Mouse (Mus musculus): Measurements from ENCODE around the gene Apba2. TPM values are rescaled to one million over a fixed set of nuclear protein-coding genes. Genes with fewer than 3 reads are reported as not detected.

The Apba2 gene
- polyA plus RNA-seq (2016; fragmentation: Nextera tagmentation; extraction: Ambion mirVana), result 101 and 106 TPM in 2 replicates

DNA sequence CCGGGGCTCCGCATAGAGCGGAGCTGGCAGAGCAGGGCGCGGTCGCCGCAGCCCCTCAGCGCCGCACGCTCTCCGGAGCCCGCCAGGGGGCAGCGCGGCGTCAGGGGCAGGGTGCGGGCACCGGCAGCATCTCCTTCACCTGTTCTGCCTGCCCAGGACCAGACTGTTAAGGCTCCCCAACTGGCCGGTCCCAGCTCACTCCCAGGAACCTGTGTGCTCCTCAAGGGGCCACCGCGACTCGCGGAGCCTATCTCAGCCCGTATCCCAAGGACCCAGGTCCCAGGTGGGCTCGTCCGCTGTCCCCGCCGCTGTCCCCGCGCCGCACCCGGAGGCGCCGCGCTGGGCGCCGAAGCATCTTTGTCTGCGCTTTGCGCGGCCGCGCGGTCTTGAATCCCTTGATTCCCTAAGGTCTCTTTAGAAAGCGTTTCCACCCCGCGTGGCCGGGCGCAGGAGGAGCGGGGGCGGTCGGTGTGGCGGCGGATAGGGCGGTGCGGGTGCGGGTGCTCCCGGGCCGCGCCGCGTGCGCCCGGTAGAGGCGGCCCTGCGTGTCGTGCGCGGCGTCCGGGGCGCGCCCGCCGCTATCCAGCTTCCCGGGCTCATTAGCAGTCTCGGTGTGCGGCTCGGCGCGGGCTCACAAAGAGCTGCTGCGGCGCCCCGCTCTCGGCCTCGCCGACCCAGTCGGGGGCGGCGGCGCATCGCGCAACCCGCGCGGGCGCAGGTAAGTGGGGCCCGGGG, at the start of gene Apba2:
Gene Apba2, plus strand, starts transcription at position 171 of the 735 bp plus-strand sequence.
- WGBS, result under 1% methylated on average over 95 of the region's 96 CpGs
- peak within 1 kb of the TSS; percentile 96 for H3K9ac ChIP-seq
- H3K27me3 ChIP-seq, result peaks cover 15% of the 10 kb centered on the region
- peak; percentile 89 for ATAC-seq (ENCODE audit: low FRiP score)
- H3K4me3 ChIP-seq (replicated peaks), result peak within 1 kb of the TSS; percentile 85
- H3K4me2 ChIP-seq, result peak within 1 kb of the TSS; percentile 73
- H3K4me1 ChIP-seq, result peaks cover 32% of the 10 kb centered on the region
- H3K36me3 ChIP-seq (replicated peaks), result no peaks in the 10 kb centered on the region
- H3K27ac ChIP-seq, result peak within 1 kb of the TSS; percentile 94
- H3K9me3 ChIP-seq, result no peaks in the 10 kb centered on the region

- Histone ChIP-seq H3K9ac (no peak overlapping the region), H3K4me3 (replicated peaks) (no peak overlapping the region), H3K27me3 (no peaks in the 10 kb centered on the region), H3K27ac (peak overlapping the region; percentile 33; the same call in 1 of the 2 replicates), H3K4me2 (no peak overlapping the region), H3K9me3 (no peaks in the 10 kb centered on the region), H3K36me3 (replicated peaks) (no peaks in the 10 kb centered on the region), H3K4me1 (0 out of 2 replicates have a peak, but pooled peaks cover 3% of the 10 kb centered on the region)
- ATAC-seq (ENCODE audit: low FRiP score), result peak; percentile 37; the same call in 1 of the 2 replicates
- 77% methylated on average over 5 of the region's 5 CpGs for WGBS
Measured at GRCm38 (mm10) chr7:64451861-64452382, 49.6 kb upstream of the Apba2 start.

DNA sequence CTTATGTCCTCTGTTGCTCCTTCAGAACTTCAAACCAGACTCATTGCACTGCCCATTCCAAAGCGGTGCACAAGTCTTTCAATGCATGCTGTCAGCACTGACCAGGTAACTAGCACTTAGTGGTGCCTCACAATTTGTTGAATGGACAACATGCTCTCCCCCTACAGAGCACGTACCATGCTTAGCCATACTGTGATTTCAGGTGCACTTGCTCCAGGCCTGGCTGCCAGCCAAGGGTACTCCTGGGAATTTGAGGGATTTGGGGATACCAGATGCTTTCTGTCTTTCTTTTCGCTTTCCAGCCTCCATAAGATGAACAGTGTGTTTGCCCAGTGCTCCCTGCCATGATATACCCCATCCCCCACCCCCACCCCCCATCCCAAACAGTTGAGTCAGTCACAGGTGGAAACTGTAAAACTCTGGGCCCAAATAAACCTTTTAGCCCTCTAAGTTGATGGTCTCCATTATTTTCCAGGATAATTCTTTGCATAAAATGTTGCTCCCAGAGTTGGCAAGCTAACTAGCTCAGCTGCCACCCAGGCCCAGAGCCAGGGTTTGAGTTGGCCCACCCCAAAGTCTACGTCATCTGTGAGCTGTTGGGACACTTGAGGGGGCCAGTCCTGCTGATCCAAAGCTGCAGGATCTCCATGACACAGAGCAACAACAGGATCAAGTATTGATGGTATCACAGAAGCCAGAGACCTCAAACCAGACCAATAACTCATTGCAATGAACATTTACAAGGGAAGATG, 48.9 kb upstream of the Apba2 start:
- Histone ChIP-seq H3K4me2 (no peak overlapping the region), H3K4me3 (replicated peaks) (no peak overlapping the region), H3K9ac (no peak overlapping the region), H3K4me1 (0 out of 2 replicates have a peak, but pooled peaks cover 3% of the 10 kb centered on the region), H3K27me3 (no peaks in the 10 kb centered on the region), H3K27ac (no peak overlapping the region), H3K9me3 (no peaks in the 10 kb centered on the region), H3K36me3 (replicated peaks) (no peaks in the 10 kb centered on the region)
- WGBS, result 91% methylated on average over 4 of the region's 4 CpGs
- ATAC-seq (ENCODE audit: low FRiP score), result no peak

DNA sequence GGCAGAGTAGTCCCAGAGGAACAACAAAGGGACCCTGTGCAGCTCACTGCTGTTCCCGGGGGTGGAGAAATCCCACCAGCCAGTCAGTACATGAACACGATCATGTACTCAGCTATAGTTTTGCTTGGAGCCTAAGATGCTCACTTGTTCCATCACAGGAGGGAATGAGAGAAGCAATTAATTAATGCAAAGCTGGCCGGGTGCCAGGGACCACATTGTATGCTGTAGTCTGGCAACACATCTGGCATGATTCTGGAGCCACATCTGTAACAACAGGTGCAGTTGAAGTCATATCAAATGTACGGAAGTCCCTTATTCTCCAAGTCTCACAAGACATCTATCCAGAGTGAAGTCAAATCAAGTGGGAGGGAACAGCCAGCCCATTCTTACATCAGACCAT, 45.3 kb upstream of the Apba2 start:
- 90% methylated on average over 4 of the region's 4 CpGs for WGBS
- ATAC-seq (ENCODE audit: low FRiP score), result no peak
- no peak overlapping the region for H3K4me2 ChIP-seq

DNA sequence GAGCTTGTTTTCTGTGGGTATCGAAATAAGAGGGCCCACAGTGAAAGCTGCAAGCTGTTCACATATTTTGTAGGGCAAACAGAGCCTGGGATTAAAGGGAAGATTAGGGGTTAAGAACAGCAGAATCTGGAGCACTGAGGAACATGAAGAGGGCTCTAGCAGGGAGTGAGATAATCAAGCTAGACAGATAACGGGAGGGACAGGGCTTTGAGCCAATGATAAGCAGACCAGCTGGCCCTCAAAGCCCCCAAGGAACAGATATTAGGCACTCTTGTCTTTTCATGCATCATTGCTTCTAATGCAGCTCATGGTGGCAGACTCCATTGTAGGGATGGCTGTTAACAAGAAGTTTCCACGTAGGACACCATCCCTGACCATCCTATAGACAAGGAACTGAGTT, 44.8 kb upstream of the Apba2 start:
- no peaks in the 10 kb centered on the region for H3K9me3 ChIP-seq
- no peak overlapping the region for H3K9ac ChIP-seq
- H3K27me3 ChIP-seq, result no peaks in the 10 kb centered on the region
- WGBS, result 77% methylated on average over 3 of the region's 3 CpGs
- no peak overlapping the region for H3K27ac ChIP-seq
- no peak overlapping the region for H3K4me2 ChIP-seq
- no peaks in the 10 kb centered on the region for H3K36me3 ChIP-seq (replicated peaks)
- no peak overlapping the region for H3K4me3 ChIP-seq (replicated peaks)
- ATAC-seq (ENCODE audit: low FRiP score), result no peak
- H3K4me1 ChIP-seq, result 0 out of 2 replicates have a peak, but pooled peaks cover 3% of the 10 kb centered on the region

More for the DNA sequence above, 45.3 kb upstream of the Apba2 start:
- Histone ChIP-seq H3K9ac (no peak overlapping the region), H3K27me3 (no peaks in the 10 kb centered on the region), H3K27ac (no peak overlapping the region), H3K4me3 (replicated peaks) (no peak overlapping the region), H3K4me1 (0 out of 2 replicates have a peak, but pooled peaks cover 3% of the 10 kb centered on the region), H3K9me3 (no peaks in the 10 kb centered on the region), H3K36me3 (replicated peaks) (no peaks in the 10 kb centered on the region)

GRCm38 (mm10) chr7:64457811-64458210, 43.7 kb upstream of the Apba2 start:
- Histone ChIP-seq H3K36me3 (replicated peaks) (no peaks in the 10 kb centered on the region), H3K4me3 (replicated peaks) (no peak overlapping the region), H3K9ac (no peak overlapping the region), H3K27me3 (no peaks in the 10 kb centered on the region), H3K27ac (no peak overlapping the region), H3K4me2 (no peak overlapping the region), H3K4me1 (no peaks in the 10 kb centered on the region), H3K9me3 (no peaks in the 10 kb centered on the region)
- WGBS, result 85% methylated on average over 2 of the region's 2 CpGs
- ATAC-seq (ENCODE audit: low FRiP score), result no peak

GRCm38 (mm10) chr7:64497438-64497837, 4.1 kb upstream of the Apba2 start:
- Histone ChIP-seq H3K4me3 (replicated peaks) (no peak overlapping the region), H3K4me1 (no peaks in the 10 kb centered on the region), H3K9me3 (no peaks in the 10 kb centered on the region), H3K36me3 (replicated peaks) (no peaks in the 10 kb centered on the region), H3K27me3 (peaks cover 12% of the 10 kb centered on the region), H3K9ac (no peak overlapping the region), H3K4me2 (no peak overlapping the region), H3K27ac (no peak overlapping the region)
- ATAC-seq (ENCODE audit: low FRiP score), result no peak
- 33% methylated on average over 10 of the region's 10 CpGs for WGBS

GRCm38 (mm10) chr7:64502271-64503180, 1.0 kb downstream of the Apba2 start:
- H3K27ac ChIP-seq, result peak overlapping the region; percentile 94
- peaks cover 15% of the 10 kb centered on the region for H3K27me3 ChIP-seq
- H3K4me3 ChIP-seq (replicated peaks), result peak overlapping the region; percentile 85
- H3K9me3 ChIP-seq, result no peaks in the 10 kb centered on the region
- H3K9ac ChIP-seq, result peak overlapping the region; percentile 96
- WGBS, result under 1% methylated on average over 45 of the region's 47 CpGs
- peak overlapping the region; percentile 73 for H3K4me2 ChIP-seq
- no peaks in the 10 kb centered on the region for H3K36me3 ChIP-seq (replicated peaks)
- peak; percentile 27 for ATAC-seq (ENCODE audit: low FRiP score)
- H3K4me1 ChIP-seq, result peaks cover 38% of the 10 kb centered on the region

DNA sequence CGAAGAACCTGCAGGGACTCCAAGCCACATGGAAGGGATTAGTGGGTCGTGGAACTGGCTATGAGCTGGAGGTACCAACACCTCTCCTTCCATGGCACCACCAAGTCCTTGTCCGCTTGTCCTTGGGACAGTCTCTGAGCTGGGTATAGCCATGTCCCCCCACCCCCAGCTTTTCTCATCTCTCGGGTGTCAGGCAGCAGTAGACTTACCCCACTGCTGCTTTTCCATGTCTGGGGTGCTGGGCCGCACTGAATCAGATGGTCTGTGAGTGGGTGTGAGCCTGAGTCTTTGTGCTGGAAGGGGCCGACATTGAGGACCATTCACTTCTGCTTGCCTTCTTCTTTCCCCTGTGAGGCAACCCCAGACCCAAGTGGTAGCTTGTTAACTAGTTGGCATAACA, 2.1 kb downstream of the Apba2 start:
- 74% methylated on average over 6 of the region's 6 CpGs for WGBS
- Histone ChIP-seq H3K27ac (no peak overlapping the region), H3K9ac (peak overlapping the region; percentile 96; the same call in 1 of the 2 replicates), H3K4me1 (peaks cover 46% of the 10 kb centered on the region), H3K27me3 (peaks cover 15% of the 10 kb centered on the region), H3K4me3 (replicated peaks) (peak overlapping the region; percentile 85), H3K4me2 (peak overlapping the region; percentile 73), H3K36me3 (replicated peaks) (no peaks in the 10 kb centered on the region), H3K9me3 (no peaks in the 10 kb centered on the region)
- ATAC-seq (ENCODE audit: low FRiP score), result no peak

DNA sequence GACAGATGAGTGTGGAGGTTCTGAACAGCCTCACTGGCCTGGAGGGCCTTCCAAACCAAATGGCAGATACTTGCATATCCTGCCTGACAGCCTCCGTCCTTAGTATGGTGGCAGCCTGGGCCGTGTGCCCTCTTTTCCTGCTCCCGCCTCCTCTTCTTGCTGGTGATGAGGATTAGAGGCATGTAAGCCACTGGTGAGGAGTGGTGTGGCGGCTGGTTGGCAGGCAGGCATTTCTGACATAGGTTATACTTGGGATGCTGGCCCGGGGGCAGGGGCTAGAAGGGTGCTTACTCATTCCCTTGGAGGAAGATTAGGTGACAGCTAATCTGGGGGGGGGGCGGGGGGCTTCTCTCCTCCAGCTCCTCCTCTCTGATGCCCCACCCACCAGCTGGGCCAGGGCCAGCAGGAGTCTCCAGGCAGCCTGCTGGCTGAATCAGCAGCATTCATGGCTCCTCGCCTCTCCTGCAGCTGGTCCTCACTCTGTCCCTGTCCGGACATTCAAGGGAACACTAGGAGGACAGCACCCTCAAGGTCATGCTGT, 3.3 kb downstream of the Apba2 start:
- no peaks in the 10 kb centered on the region for H3K9me3 ChIP-seq
- no peak for ATAC-seq (ENCODE audit: low FRiP score)
- H3K27me3 ChIP-seq, result peaks cover 15% of the 10 kb centered on the region
- peaks cover 57% of the 10 kb centered on the region for H3K4me1 ChIP-seq
- H3K27ac ChIP-seq, result 0 out of 2 replicates have a peak overlapping the region, but pooled peaks have one; percentile 2
- no peak overlapping the region for H3K9ac ChIP-seq
- WGBS, result 18% methylated on average over 8 of the region's 8 CpGs
- no peaks in the 10 kb centered on the region for H3K36me3 ChIP-seq (replicated peaks)
- no peak overlapping the region for H3K4me3 ChIP-seq (replicated peaks)
- H3K4me2 ChIP-seq, result peak overlapping the region; percentile 13; the same call in 1 of the 2 replicates

DNA sequence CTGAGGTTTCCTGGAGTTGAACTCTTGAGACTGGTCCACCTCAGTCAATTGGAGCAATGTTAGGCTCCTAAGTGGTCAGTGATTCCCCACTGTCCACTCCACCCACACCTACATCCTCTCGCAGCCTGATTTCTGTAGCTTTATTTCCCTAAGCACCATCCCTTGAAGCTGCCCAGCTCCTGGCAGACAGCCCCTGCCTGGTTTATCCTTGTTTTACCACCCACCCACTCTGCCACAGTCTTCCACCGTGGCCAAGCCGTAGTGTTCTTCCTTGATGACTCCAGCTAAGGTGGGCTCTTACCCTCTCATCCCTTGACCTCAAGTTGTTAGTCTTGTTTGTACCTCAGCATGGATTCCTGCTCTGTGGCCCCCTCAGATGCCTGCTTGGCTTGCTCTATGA, 4.1 kb downstream of the Apba2 start:
- no peaks in the 10 kb centered on the region for H3K9me3 ChIP-seq
- no peak overlapping the region for H3K4me2 ChIP-seq
- H3K27ac ChIP-seq, result no peak overlapping the region
- H3K4me1 ChIP-seq, result peaks cover 61% of the 10 kb centered on the region
- H3K4me3 ChIP-seq (replicated peaks), result no peak overlapping the region
- H3K36me3 ChIP-seq (replicated peaks), result no peaks in the 10 kb centered on the region
- no peak for ATAC-seq (ENCODE audit: low FRiP score)
- peaks cover 11% of the 10 kb centered on the region for H3K27me3 ChIP-seq
- WGBS, result 95% methylated on average over 3 of the region's 3 CpGs
- H3K9ac ChIP-seq, result no peak overlapping the region
